Mouse (Mus musculus) heart, embryonic 14.5 days (tissue): ENCODE measurements around the gene Cd3eap. TPM values are rescaled to one million over a fixed set of nuclear protein-coding genes. Genes with fewer than 3 reads are reported as not detected.

Experiments
- ATAC-seq: fragments of 200-750 bp; cut with Nextera tagmentation; 2 replicates; pipeline ENCODE4 v1.8.0; 2017; ENCODE audit warnings: low read depth, moderate TSS enrichment; ENCODE audit not compliant: insufficient number of reproducible peaks, insufficient read depth, low FRiP score
- H3K27ac ChIP-seq, 2 experiments: fragments of 200-500 bp in 1 of 2; fragments of 300-500 bp in 1 of 2; sonication (generic) in 1 of 2; replicated peaks in 1 of 2; 2 replicates each; pipeline ENCODE4 v1.5.1; 2012 to 2014; ENCODE audit warnings: low read depth in 2 of 2, low read length in 2 of 2, control low read depth in 1 of 2, mild to moderate bottlenecking in 1 of 2, mixed read lengths in 1 of 2; ENCODE audit not compliant: control insufficient read depth in 1 of 2, insufficient read depth in 1 of 2
- H3K27me3 ChIP-seq: fragments of 300-500 bp; sonication (generic); 2 replicates; pipeline ENCODE4 v1.6.1; 2014; ENCODE audit warnings: mild to moderate bottlenecking, low read length, control low read depth; ENCODE audit not compliant: control insufficient read depth, insufficient read depth
- H3K36me3 ChIP-seq: fragments of 300-500 bp; sonication (generic); 2 replicates; pipeline ENCODE4 v1.6.1; 2014; ENCODE audit warnings: mild to moderate bottlenecking, control low read depth, low read length, mixed read lengths; ENCODE audit not compliant: control insufficient read depth, insufficient read depth
- H3K4me1 ChIP-seq, 2 experiments: fragments of 200-500 bp in 1 of 2; fragments of 300-500 bp in 1 of 2; sonication (generic) in 1 of 2; 2 replicates each; pipeline ENCODE4 v1.6.1; 2012 to 2014; ENCODE audit warnings: low read length in 2 of 2, control low read depth in 1 of 2, mixed read lengths in 1 of 2; ENCODE audit not compliant: control insufficient read depth in 2 of 2, insufficient read depth in 2 of 2
- H3K4me2 ChIP-seq: fragments of 300-500 bp; sonication (generic); 2 replicates; pipeline ENCODE4 v1.6.1; 2014; ENCODE audit warnings: mild to moderate bottlenecking, low read length
- H3K4me3 ChIP-seq, 2 experiments: fragments of 200-500 bp in 1 of 2; fragments of 300-500 bp in 1 of 2; sonication (generic) in 1 of 2; 2 replicates each; pipeline ENCODE4 v1.5.1; 2012 to 2014; ENCODE audit warnings: low read length in 2 of 2, mild to moderate bottlenecking in 2 of 2, control low read depth in 1 of 2, low read depth in 1 of 2, moderate library complexity in 1 of 2; ENCODE audit not compliant: control insufficient read depth in 1 of 2, insufficient read depth in 1 of 2
- H3K9ac ChIP-seq: fragments of 300-500 bp; sonication (generic); 2 replicates; pipeline ENCODE4 v1.6.1; 2014; ENCODE audit warnings: mild to moderate bottlenecking, low read length
- H3K9me3 ChIP-seq: fragments of 300-500 bp; sonication (generic); 2 replicates; pipeline ENCODE4 v1.6.1; 2016; ENCODE audit warnings: low read length, control low read depth; ENCODE audit not compliant: control insufficient read depth
- WGBS: fragments of 180-500 bp; shearing (Covaris S2); extraction: QIAGEN DNeasy Blood & Tissue Kit; methylation state at CpG from one replicate; pipeline ENCODE4 v1.1.7; 2014; 5-methylcytosine and 5-hydroxymethylcytosine counted together
- polyA plus RNA-seq: library from polyadenylated mRNA; unstranded; fragments of >200 nt; fragmentation: Nextera tagmentation; extraction: Ambion mirVana; gene quantifications from 2 replicates; pipeline ENCODE4 v1.2.1, GENCODE M21; 2014

The Cd3eap gene
- polyA plus RNA-seq, 1 experiment from 2014 or later = 15.7 TPM

GRCm38 (mm10) chr7:19316451-19317161 lies 42.7 kb downstream of the Cd3eap start:
- no peaks in the 10 kb centered on the region for H3K9me3 ChIP-seq
- H3K27ac ChIP-seq = peak overlapping the region; percentile 14 to 16; a peak in 2 of 4 replicates
- no peaks in the 10 kb centered on the region for H3K27me3 ChIP-seq
- peak overlapping the region; percentile 11; the same call in 1 of the 2 replicates for H3K9ac ChIP-seq
- peaks cover 13 to 14% of the 10 kb centered on the region in 2 experiments for H3K4me1 ChIP-seq
- no peak overlapping the region for H3K4me2 ChIP-seq
- ATAC-seq = no peak
- H3K36me3 ChIP-seq = no peaks in the 10 kb centered on the region
- no peak overlapping the region for H3K4me3 ChIP-seq
- 50% methylated on average over 14 of the region's 14 CpGs for WGBS

GRCm38 (mm10) chr7:19314033-19314432 lies 45.2 kb downstream of the Cd3eap start:
- Histone ChIP-seq H3K36me3 (no peaks in the 10 kb centered on the region), H3K4me2 (no peak overlapping the region), H3K9me3 (no peaks in the 10 kb centered on the region), H3K9ac (no peak overlapping the region), H3K4me1 (peaks cover 7 to 13% of the 10 kb centered on the region in 2 experiments), H3K4me3 (no peak overlapping the region), H3K27me3 (no peaks in the 10 kb centered on the region), H3K27ac (no peak overlapping the region)
- 41% methylated on average over 5 of the region's 5 CpGs for WGBS
- ATAC-seq = no peak

- ATAC-seq = no peak
- Histone ChIP-seq H3K4me3 (no peak overlapping the region), H3K9me3 (no peaks in the 10 kb centered on the region), H3K27me3 (peaks cover under 1% of the 10 kb centered on the region), H3K9ac (no peak overlapping the region), H3K27ac (no peak overlapping the region), H3K36me3 (no peaks in the 10 kb centered on the region), H3K4me1 (peaks cover 10 to 18% of the 10 kb centered on the region in 2 experiments), H3K4me2 (no peak overlapping the region)
- 38% methylated on average over 4 of the region's 4 CpGs for WGBS
Measured at GRCm38 (mm10) chr7:19311991-19312390, 47.3 kb downstream of the Cd3eap start.

GRCm38 (mm10) chr7:19309884-19310641 lies 49.2 kb downstream of the Cd3eap start, which contains the start of gene Fosb:
TSS of gene Fosb (minus strand) at chr7:19310051.
- ATAC-seq = peak; percentile 77
- WGBS = under 1% methylated on average over 48 of the region's 49 CpGs
- H3K27ac ChIP-seq = peak within 1 kb of the TSS in 1 of 2 experiments; percentile 78; a peak in 1 of 4 replicates
- peak within 1 kb of the TSS; percentile 99 for H3K4me2 ChIP-seq
- no peaks in the 10 kb centered on the region for H3K9me3 ChIP-seq
- peak within 1 kb of the TSS; percentile 73 for H3K9ac ChIP-seq
- H3K4me3 ChIP-seq = peak within 1 kb of the TSS; percentile 60 to 69
- peaks cover 8 to 20% of the 10 kb centered on the region in 2 experiments for H3K4me1 ChIP-seq
- H3K36me3 ChIP-seq = no peaks in the 10 kb centered on the region
- peaks cover 20% of the 10 kb centered on the region for H3K27me3 ChIP-seq

GRCm38 (mm10) chr7:19309278-19309883 lies 49.9 kb downstream of the Cd3eap start:
- ATAC-seq = no peak
- peak overlapping the region; percentile 73 for H3K9ac ChIP-seq
- peak overlapping the region; percentile 99 for H3K4me2 ChIP-seq
- no peaks in the 10 kb centered on the region for H3K9me3 ChIP-seq
- peaks cover 27% of the 10 kb centered on the region for H3K27me3 ChIP-seq
- peaks cover 9 to 25% of the 10 kb centered on the region in 2 experiments for H3K4me1 ChIP-seq
- peak overlapping the region; percentile 60 to 69 for H3K4me3 ChIP-seq
- H3K27ac ChIP-seq = no peak overlapping the region; a peak in 1 of 4 replicates
- H3K36me3 ChIP-seq = no peaks in the 10 kb centered on the region
- under 1% methylated on average over 48 of the region's 48 CpGs for WGBS

GRCm38 (mm10) chr7:19308454-19309277 lies 50.6 kb downstream of the Cd3eap start:
- peak overlapping the region; percentile 71 to 78 for H3K27ac ChIP-seq
- peak overlapping the region; percentile 73 for H3K9ac ChIP-seq
- WGBS = 1% methylated on average over 58 of the region's 58 CpGs
- no peaks in the 10 kb centered on the region for H3K36me3 ChIP-seq
- peak overlapping the region; percentile 99 for H3K4me2 ChIP-seq
- ATAC-seq = peak; percentile 79
- H3K4me1 ChIP-seq = peaks cover 9 to 32% of the 10 kb centered on the region in 2 experiments
- peaks cover 34% of the 10 kb centered on the region for H3K27me3 ChIP-seq
- peak overlapping the region; percentile 67 to 69 for H3K4me3 ChIP-seq
- H3K9me3 ChIP-seq = no peaks in the 10 kb centered on the region
